Mouse (Mus musculus): ENCODE measurements around the gene Fem1a. TPM values are rescaled to one million over a fixed set of nuclear protein-coding genes. Genes with fewer than 3 reads are reported as not detected.
A peak's percentile ranks its signal among the peaks of the same experiment; 100 is the strongest.

The Fem1a gene
- polyA plus RNA-seq, 1 experiment = 29.4 TPM

DNA sequence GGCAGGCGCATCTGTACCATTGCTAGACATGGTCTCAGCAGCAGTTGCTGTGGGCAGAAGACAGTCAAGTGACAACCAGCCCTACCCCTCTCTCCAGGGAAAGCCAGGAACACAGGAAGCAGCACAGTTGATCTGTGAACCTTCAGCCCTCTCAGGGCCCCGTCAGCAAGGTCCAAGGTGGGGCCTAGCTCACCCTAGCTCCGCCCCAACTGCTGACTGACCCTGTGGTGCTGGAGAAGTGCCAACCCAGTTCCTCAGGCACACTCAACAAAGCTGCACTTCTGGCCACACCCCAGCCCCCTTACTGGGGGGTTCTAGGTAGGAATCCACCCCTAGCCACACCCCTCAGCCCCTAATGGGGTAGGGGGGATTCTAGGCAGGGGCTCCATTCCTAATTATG is 31.2 kb downstream of the Fem1a start:
- WGBS = 49% methylated on average over 3 of the region's 3 CpGs
- Histone ChIP-seq H3K4me1 (ENCODE audit: control insufficient read depth, insufficient read depth, low read length) (peaks cover 6% of the 10 kb centered on the region), H3K4me3 (replicated peaks; ENCODE audit: extremely low read depth, low read depth, low read length) (no peak overlapping the region)
- TF ChIP-seq CTCF (IDR thresholded peaks at IDR 0.05; ENCODE audit: insufficient read depth, low read length) (no peak), POLR2A (IDR thresholded peaks at IDR 0.05; ENCODE audit: borderline replicate concordance, extremely low read depth, low read depth, low read length) (no peak)
- no peak for DNase-seq

DNA sequence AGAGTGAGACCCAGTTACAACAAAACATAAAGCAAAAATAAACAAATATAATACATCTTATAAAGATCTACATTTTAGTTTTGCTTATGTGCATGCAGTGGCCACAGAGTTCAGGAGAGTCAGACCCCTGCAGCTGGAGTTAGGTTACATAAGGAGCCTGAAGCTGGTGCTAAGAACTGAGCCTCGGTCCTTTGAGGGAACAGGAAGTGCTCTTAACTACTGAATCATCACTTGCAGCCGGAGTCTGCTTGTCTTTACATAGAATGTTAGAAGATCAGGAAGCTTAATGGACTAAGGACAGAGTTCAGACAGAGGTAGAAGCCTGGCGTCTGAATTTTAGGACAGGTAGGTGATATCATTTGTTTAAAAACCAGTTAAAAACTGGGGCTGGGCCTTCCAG is 32.3 kb downstream of the Fem1a start:
- 20% methylated on average over 3 of the region's 3 CpGs for WGBS
- TF ChIP-seq CTCF (IDR thresholded peaks at IDR 0.05; ENCODE audit: insufficient read depth, low read length) (no peak), POLR2A (IDR thresholded peaks at IDR 0.05; ENCODE audit: borderline replicate concordance, extremely low read depth, low read depth, low read length) (no peak)
- Histone ChIP-seq H3K4me1 (ENCODE audit: control insufficient read depth, insufficient read depth, low read length) (peaks cover 6% of the 10 kb centered on the region), H3K4me3 (replicated peaks; ENCODE audit: extremely low read depth, low read depth, low read length) (peak overlapping the region; percentile 61)
- no peak for DNase-seq

DNA sequence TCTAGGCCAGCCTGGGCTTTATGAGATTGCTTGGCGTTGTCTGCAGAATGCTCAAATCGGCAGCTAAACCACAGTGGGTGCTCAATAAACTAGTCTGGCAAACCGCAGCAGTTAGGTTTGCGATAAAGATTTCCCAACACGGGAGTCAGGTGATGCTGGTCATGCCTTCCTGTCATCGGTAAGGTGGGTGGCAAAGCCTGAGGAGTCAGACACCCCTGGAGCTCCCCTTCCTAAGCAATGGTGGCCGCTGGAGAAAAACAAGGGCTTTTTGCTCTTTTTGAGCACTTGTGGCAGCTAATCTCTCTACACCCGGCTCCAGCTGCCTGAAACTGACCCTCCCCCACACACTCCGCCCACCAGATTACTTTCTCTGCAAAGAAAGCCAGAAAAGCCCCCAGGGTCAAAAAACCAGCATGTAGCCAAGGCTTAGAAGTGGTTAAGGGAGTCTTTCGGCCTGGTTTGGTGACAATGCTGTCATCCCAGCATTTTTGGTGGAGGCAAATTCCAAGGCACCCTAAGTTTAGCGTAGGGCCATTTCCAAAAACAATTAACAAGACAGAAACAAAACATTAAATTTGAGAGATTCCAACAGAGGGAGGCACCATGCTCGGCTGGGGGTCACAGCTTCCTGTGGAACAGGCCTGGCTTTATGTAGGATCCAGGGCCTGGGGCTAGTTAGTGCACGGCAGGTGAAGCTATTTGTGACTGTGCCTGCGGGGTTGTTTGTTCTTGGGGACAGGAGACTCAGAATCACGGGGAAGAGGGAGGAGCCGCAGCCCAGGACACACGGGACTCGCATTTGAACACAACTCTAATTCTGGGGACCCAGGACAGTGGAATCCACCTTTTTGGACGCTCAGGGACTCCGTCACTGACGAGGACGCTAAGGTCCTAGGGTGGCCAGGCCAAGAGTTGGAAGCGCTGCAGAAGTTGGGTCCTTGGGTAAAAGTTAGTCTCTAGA is 33.0 kb downstream of the Fem1a start:
- WGBS = 10% methylated on average over 23 of the region's 23 CpGs
- TF ChIP-seq POLR2A (IDR thresholded peaks at IDR 0.05; ENCODE audit: borderline replicate concordance, extremely low read depth, low read depth, low read length) (peak; percentile 27; the same call in 1 of the 2 replicates), CTCF (IDR thresholded peaks at IDR 0.05; ENCODE audit: insufficient read depth, low read length) (no peak)
- Histone ChIP-seq H3K4me1 (ENCODE audit: control insufficient read depth, insufficient read depth, low read length) (peaks cover 6% of the 10 kb centered on the region), H3K4me3 (replicated peaks; ENCODE audit: extremely low read depth, low read depth, low read length) (peak overlapping the region; percentile 61)
- DNase-seq = peak; percentile 69

DNA sequence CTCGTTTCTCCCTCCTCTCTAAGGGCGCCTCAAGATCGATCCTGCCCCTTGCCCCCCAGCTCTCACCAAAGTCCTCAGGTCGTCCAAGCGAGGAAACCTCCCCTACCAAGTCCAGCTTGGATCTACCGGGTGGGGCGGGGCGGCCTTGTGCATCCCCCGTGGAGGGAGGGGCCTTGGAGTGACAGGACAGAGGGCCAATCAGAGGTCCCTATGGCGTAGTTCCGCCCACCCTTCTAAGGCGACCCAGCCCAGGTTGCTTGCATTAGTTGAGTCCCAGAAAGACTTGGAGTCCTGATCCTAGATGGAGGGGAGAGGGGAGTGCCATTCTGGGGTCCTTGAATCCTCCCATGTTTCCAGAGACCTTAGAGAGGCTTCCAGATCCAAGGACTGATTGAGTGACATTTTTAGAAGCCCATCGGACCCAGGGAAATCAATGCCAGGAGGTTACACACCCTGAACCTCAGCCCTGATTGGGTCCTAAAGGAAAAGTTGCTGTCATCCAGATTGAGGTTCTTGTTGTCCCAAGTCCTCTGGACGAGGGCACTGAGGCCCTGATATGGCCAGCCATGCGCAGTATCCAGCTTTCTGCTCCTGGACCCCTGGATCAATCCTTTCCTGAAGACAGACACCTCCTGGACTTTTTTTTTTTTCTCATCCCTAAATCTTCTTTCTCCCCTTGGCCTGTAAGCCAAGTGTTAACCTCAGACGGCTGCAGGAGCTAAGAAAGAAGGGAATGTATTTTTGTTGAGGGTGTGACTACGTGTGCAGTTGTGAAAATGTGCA is 34.0 kb downstream of the Fem1a start:
- 3% methylated on average over 17 of the region's 17 CpGs for WGBS
- no peak for TF ChIP-seq CTCF (IDR thresholded peaks at IDR 0.05; ENCODE audit: insufficient read depth, low read length)
- peak; percentile 85; the same call in 1 of the 2 replicates for TF ChIP-seq POLR2A (IDR thresholded peaks at IDR 0.05; ENCODE audit: borderline replicate concordance, extremely low read depth, low read depth, low read length)
- Histone ChIP-seq H3K4me3 (replicated peaks; ENCODE audit: extremely low read depth, low read depth, low read length) (peak overlapping the region; percentile 61), H3K4me1 (ENCODE audit: control insufficient read depth, insufficient read depth, low read length) (peaks cover 6% of the 10 kb centered on the region)
- peak; percentile 100 for DNase-seq

DNA sequence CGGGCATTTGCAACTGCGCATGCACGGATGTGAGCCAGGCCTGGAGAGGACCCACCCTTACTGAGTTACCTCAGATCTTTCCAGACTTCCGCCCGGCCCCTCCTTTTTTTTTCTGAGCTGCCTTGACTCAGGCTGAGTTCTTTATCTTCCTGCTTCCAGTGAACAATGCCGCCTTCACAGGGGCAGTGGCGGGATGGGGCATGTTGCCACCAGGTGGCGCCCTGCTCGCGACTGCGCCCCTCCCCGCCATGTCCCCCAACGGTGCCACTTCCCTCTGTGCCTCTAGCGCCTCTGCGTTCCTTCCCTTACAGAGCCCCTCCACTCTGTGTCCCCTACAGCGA is 34.5 kb downstream of the Fem1a start:
- peak overlapping the region; percentile 52 for H3K4me3 ChIP-seq (replicated peaks; ENCODE audit: extremely low read depth, low read depth, low read length)

DNA sequence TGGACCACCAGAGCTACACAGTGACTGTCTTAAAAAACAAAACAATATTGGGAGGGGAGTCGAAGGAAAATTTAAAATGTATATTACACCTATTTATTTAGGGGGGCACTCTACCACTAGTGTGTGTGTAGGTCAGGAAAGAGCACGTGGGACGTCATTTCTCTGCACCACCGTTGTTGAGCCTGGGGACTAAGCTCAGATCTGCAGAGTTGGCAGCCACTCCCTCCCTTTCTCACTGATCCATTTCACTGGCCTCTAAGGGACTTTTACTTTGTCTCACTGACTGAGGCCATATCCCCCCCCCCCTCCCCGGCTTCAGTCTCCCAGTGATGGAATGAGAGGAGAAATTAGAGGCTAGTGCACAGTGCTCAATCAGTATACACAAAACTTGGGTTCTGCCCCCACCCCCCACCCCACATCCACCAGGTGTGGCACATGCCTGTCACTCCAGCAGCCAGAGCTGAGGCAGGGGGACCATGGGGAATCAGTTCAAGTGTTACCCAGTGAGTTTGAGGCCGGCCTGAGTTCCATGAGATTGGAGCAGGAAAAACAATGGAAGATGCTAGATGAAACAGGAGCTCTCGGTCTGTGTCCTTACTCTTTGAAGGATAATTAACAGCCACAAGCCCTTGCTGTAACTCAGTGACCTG is 35.3 kb downstream of the Fem1a start:
- WGBS = 82% methylated on average over 7 of the region's 7 CpGs
- DNase-seq = no peak
- Histone ChIP-seq H3K4me1 (ENCODE audit: control insufficient read depth, insufficient read depth, low read length) (peaks cover 6% of the 10 kb centered on the region), H3K4me3 (replicated peaks; ENCODE audit: extremely low read depth, low read depth, low read length) (no peak overlapping the region)
- TF ChIP-seq CTCF (IDR thresholded peaks at IDR 0.05; ENCODE audit: insufficient read depth, low read length) = no peak
- no peak for TF ChIP-seq POLR2A (IDR thresholded peaks at IDR 0.05; ENCODE audit: borderline replicate concordance, extremely low read depth, low read depth, low read length)

More for the DNA sequence above, 34.5 kb downstream of the Fem1a start:
- WGBS = 1% methylated on average over 16 of the region's 16 CpGs
- DNase-seq = peak; percentile 87
- TF ChIP-seq CTCF (IDR thresholded peaks at IDR 0.05; ENCODE audit: insufficient read depth, low read length) = peak; percentile 78
- TF ChIP-seq POLR2A (IDR thresholded peaks at IDR 0.05; ENCODE audit: borderline replicate concordance, extremely low read depth, low read depth, low read length) = peak; percentile 45; the same call in 1 of the 2 replicates
- H3K4me1 ChIP-seq (ENCODE audit: control insufficient read depth, insufficient read depth, low read length) = peaks cover 6% of the 10 kb centered on the region

DNA sequence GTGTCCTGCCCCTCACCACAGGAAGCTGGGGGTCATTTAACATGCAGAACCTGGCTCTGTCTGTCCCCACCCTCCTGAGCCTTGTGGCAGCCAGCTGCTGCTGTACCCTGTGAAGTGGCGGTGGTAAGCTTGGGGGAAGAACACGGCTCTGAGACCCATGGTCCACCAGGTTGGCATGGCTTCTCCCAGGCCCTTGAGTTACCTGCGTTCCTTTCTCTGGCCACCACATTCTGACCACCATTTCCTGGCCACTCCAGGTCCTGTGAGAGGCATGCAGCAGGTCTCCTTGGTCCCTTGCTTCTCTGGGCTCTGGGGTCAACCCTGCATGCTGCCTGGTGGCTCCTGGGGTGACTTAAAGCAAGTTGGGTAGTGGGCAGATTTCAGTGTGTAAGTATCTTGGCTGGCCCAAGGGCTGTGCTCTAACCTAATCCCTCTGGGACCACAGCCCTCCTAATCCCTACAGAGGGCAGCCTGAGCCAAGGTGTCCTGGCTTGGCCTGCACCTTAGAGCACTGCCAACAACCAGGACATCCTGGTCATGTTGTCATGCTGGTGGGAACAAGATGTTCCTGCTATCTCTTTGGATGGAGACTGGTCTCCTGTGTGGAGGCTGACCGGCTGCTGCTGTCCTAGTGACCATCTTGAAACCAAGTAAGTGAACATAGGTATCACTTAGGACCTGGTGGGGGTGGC is 36.1 kb downstream of the Fem1a start, which contains the start of gene Plin3:
TSS of gene Plin3 (minus strand) at position 343 of the 692 bp plus-strand sequence.
- Histone ChIP-seq H3K4me1 (ENCODE audit: control insufficient read depth, insufficient read depth, low read length) (peaks cover 4% of the 10 kb centered on the region), H3K4me3 (replicated peaks; ENCODE audit: extremely low read depth, low read depth, low read length) (no peak within 1 kb of the TSS)
- TF ChIP-seq CTCF (IDR thresholded peaks at IDR 0.05; ENCODE audit: insufficient read depth, low read length) (no peak), POLR2A (IDR thresholded peaks at IDR 0.05; ENCODE audit: borderline replicate concordance, extremely low read depth, low read depth, low read length) (no peak)
- WGBS = 78% methylated on average over 4 of the region's 4 CpGs
- no peak for DNase-seq

DNA sequence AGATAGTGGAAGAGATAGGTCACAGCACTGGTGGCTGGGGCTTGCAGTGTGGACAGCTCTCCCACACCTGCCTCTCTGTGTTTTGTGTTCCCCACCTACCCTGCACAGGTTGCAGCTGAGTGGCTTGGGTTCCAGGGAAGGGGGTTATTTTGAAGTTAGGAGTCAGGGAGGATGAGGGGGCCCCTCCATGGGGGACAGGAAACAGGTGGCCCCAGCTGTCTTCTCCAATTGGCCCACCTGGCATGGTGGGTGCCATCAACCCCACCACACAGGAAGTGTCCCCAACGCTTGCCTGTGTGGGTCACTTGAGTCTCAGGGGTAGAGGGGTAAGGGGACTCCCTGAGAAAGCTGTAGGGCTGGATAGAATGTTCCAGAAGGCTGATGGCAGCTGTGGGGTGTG is 36.7 kb downstream of the Fem1a start:
- WGBS = 68% methylated on average over 1 of the region's 1 CpGs
- DNase-seq = no peak
- H3K4me3 ChIP-seq (replicated peaks; ENCODE audit: extremely low read depth, low read depth, low read length) = no peak overlapping the region
- no peak for TF ChIP-seq POLR2A (IDR thresholded peaks at IDR 0.05; ENCODE audit: borderline replicate concordance, extremely low read depth, low read depth, low read length)
- peaks cover 3% of the 10 kb centered on the region for H3K4me1 ChIP-seq (ENCODE audit: control insufficient read depth, insufficient read depth, low read length)
